Mouse (Mus musculus) MEL (cell line): ENCODE results near the gene Zc3hc1.

Experiments used
- CHD2 ChIP-seq: IDR thresholded peaks from 2 replicates; pipeline ENCODE4 v1.6.1; 2011; ENCODE audit warnings: low read length, improper control_type of control experiment
- CTCF ChIP-seq, 3 experiments: IDR thresholded peaks in 2 of 3; conservative IDR thresholded peaks in 1 of 3; 2 replicates each; pipeline ENCODE4 v1.5.1; 2011 to 2012; ENCODE audit warnings: low read length in 3 of 3, low read depth in 2 of 3, mild to moderate bottlenecking in 2 of 3, improper control_type of control experiment in 1 of 3, inconsistent platforms in 1 of 3, mixed read lengths in 1 of 3, moderate library complexity in 1 of 3; ENCODE audit not compliant: control insufficient read depth in 1 of 3, insufficient read depth in 1 of 3, poor library complexity in 1 of 3, severe bottlenecking in 1 of 3
- EP300 ChIP-seq, 2 experiments: IDR thresholded peaks; 2 replicates each; pipeline ENCODE4 v1.6.1; 2011; ENCODE audit warnings: improper control_type of control experiment in 2 of 2, low read length in 2 of 2, low read depth in 1 of 2, mild to moderate bottlenecking in 1 of 2
- ETS1 ChIP-seq: IDR thresholded peaks from 2 replicates; pipeline ENCODE4 v1.6.1; 2012; ENCODE audit warnings: low read depth, mild to moderate bottlenecking, inconsistent platforms, low read length, improper control_type of control experiment, moderate library complexity
- JUND ChIP-seq: IDR thresholded peaks from 2 replicates; pipeline ENCODE4 v1.6.1; 2011; ENCODE audit warnings: low read depth, mild to moderate bottlenecking, improper control_type of control experiment, low read length
- MEF2A ChIP-seq: IDR thresholded peaks from 2 replicates; pipeline ENCODE4 v1.6.1; 2014; ENCODE audit warnings: low read depth, mild to moderate bottlenecking, inconsistent platforms, low read length, improper control_type of control experiment; ENCODE audit not compliant: poor library complexity, insufficient replicate concordance, severe bottlenecking; ENCODE audit errors: extremely low read depth
- TAL1 ChIP-seq: IDR thresholded peaks from 2 replicates; pipeline ENCODE4 v1.6.1; 2012; ENCODE audit warnings: mild to moderate bottlenecking, inconsistent platforms, low read length, moderate library complexity, mixed read lengths
- ZKSCAN1 ChIP-seq: IDR thresholded peaks from 2 replicates; pipeline ENCODE4 v1.6.1; 2012; ENCODE audit warnings: low read depth, mild to moderate bottlenecking, inconsistent platforms, low read length, improper control_type of control experiment, moderate library complexity
- ZNF384 ChIP-seq: IDR thresholded peaks from 2 replicates; pipeline ENCODE4 v1.6.1; 2012; ENCODE audit warnings: low read depth, mild to moderate bottlenecking, inconsistent platforms, low read length, improper control_type of control experiment

DNA sequence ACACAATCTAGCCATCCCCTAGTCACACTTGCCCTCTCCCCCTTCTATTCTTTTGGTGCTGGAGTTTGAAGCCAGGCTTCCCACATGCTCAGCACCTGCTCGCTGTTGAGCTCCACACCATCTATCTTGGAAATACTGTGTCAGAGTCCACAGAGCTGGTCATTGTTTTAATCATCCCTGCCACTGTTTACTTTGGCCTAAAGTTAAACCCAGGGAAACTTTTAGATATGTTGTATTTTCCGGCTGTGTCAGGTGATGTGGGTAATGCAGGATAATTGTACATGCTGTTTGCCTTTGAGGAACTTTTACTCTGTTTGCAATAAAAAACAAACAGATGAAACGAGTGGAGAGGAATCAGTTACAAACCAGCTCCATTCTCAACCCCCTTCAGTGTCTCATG is 46.2 kb upstream of the Zc3hc1 start:
- TF ChIP-seq CTCF (IDR thresholded peaks at IDR 0.05 in 2 of 3, conservative IDR thresholded peaks at IDR 0.05 in 1 of 3; ENCODE audit: control insufficient read depth in 1 of 3, insufficient read depth in 1 of 3, low read depth in 2 of 3, low read length in 3 of 3, poor library complexity in 1 of 3, severe bottlenecking in 1 of 3), result no peak
- TF ChIP-seq ETS1, result no peak
- no peak for TF ChIP-seq EP300 (IDR thresholded peaks at IDR 0.05; ENCODE audit: low read depth in 1 of 2, low read length in 2 of 2)
- TF ChIP-seq CHD2, result no peak
- TF ChIP-seq JUND, result no peak
- no peak for TF ChIP-seq ZKSCAN1
- no peak for TF ChIP-seq ZNF384
- no peak for TF ChIP-seq TAL1
- no peak for TF ChIP-seq MEF2A
